18 mouse cellular contexts compared by ENCODE assay signal in genomic region chr3:67974340-67974998, GRCm38 (mm10).
"Had no signal": no experiment of that assay in that cellular context is flagged by ENCODE, and none has a peak within 500 bp of the region (broad histone marks: within the 10 kb centered on the region; RNA-seq: fewer than 3 reads in every experiment).

No protein-coding gene starts in this region.

- H3K9ac ChIP-seq: limb, embryonic 12.5 days; limb, embryonic 15.5 days; liver, embryonic 14.5 days; liver, postnatal 0 days; lung, embryonic 14.5 days; midbrain, embryonic 12.5 days; midbrain, embryonic 15.5 days had no signal

- H3K27me3 ChIP-seq: limb, embryonic 12.5 days; limb, embryonic 15.5 days; midbrain, embryonic 12.5 days; midbrain, embryonic 15.5 days had no signal

- H3K4me2 ChIP-seq: limb, embryonic 12.5 days; limb, embryonic 15.5 days; liver, embryonic 11.5 days; lung, embryonic 14.5 days; midbrain, embryonic 12.5 days; midbrain, embryonic 15.5 days had no signal

- DNase-seq: kidney, adult 18-20 months; kidney, adult 9 months; kidney, postnatal 14 days; kidney, postnatal 4 days; left cerebral cortex, postnatal 4 days; liver, postnatal 0 days; lung, embryonic 14.5 days; thymus, adult 18-20 months; thymus, postnatal 36 days had no signal

- H3K36me3 ChIP-seq: limb, embryonic 12.5 days; limb, embryonic 15.5 days; midbrain, embryonic 12.5 days; midbrain, embryonic 15.5 days had no signal

- H3K27ac ChIP-seq: limb, embryonic 12.5 days; limb, embryonic 15.5 days; liver, embryonic 14.5 days; macrophage; midbrain, embryonic 12.5 days; midbrain, embryonic 15.5 days had no signal

- ATAC-seq: intestine, embryonic 16.5 days; liver, postnatal 0 days; lung, postnatal 0 days; midbrain, embryonic 15.5 days had no signal

- H3K4me1 ChIP-seq: limb, embryonic 12.5 days; limb, embryonic 15.5 days; midbrain, embryonic 12.5 days; midbrain, embryonic 15.5 days had no signal

- H3K9me3 ChIP-seq: limb, embryonic 15.5 days; midbrain, embryonic 15.5 days had no signal

- H3K4me3 ChIP-seq: limb, embryonic 12.5 days; limb, embryonic 15.5 days; midbrain, embryonic 12.5 days; midbrain, embryonic 15.5 days had no signal
